Comparison of ENCODE assay signal across 9 mouse cellular contexts in the genomic region with DNA sequence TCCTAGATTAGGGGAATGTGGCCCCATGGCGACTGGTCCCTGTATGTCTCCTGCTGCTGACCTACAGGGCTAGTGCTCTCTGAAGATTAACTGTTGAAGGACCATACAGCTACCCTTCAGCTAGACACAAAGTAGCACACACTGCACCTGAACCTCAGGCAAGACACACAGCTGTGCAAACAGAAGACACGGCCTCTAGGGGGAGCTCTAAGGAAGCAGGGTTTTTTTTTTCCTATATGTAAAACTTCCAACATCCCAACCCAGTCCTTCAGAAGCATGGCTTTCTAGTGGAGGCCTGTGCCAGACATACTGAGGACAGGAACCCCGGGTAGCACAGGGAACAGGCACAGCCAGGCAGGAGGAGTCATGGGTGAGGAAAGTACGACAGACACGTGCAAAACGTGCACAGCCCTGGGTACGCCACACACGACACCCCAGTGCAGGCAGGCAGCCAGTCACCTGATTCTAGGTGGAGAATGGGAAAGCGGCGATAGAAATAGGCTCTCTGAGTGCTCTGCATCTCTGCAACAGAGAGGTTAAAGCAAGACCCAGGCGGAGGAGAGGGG. TPM values are rescaled to one million over a fixed set of nuclear protein-coding genes. Genes with fewer than 3 reads are reported as not detected.
A peak's percentile ranks its signal among the peaks of the same experiment; 100 is the strongest.
DNase-seq lines count a peak whose midpoint lies in the region; ATAC-seq lines count a peak whose summit lies in the region.
"Had no signal": no experiment of that assay in that cellular context is flagged by ENCODE, and none has a peak within 500 bp of the region (broad histone marks: within the 10 kb centered on the region; RNA-seq: fewer than 3 reads in every experiment).

No protein-coding gene starts in this region.

- 87% methylated on average over 11 of the region's 11 CpGs for WGBS in midbrain, embryonic 14.5 days
- 84% methylated on average over 11 of the region's 11 CpGs for WGBS in midbrain, embryonic 13.5 days
- 85% methylated on average over 11 of the region's 11 CpGs for WGBS in neural tube, embryonic 15.5 days

- no peak overlapping the region for H3K27ac ChIP-seq in midbrain, embryonic 14.5 days (replicated peaks; ENCODE audit: low read depth, low read length)
- no peak overlapping the region for H3K27ac ChIP-seq in midbrain, embryonic 13.5 days
- no peak overlapping the region for H3K27ac ChIP-seq in neural tube, embryonic 15.5 days (replicated peaks)
- H3K27ac ChIP-seq: limb, embryonic 15.5 days had no signal

- DNase-seq in midbrain, embryonic 14.5 days, result peak; percentile 24
- DNase-seq in WW6 (ENCODE audit: low read depth, low spot score), result peak; percentile 18
- peak; percentile 68 for DNase-seq in kidney, postnatal 10 days
- peak; percentile 57 for DNase-seq in thymus, postnatal 0 days (ENCODE audit: low spot score)
- no peak for DNase-seq in ovary, postnatal 36 days (ENCODE audit: low spot score)

- H3K27me3 ChIP-seq in midbrain, embryonic 14.5 days (ENCODE audit: control insufficient read depth, insufficient read depth, low read length), result no peaks in the 10 kb centered on the region
- H3K27me3 ChIP-seq in midbrain, embryonic 13.5 days, result no peaks in the 10 kb centered on the region
- no peaks in the 10 kb centered on the region for H3K27me3 ChIP-seq in neural tube, embryonic 15.5 days (replicated peaks)
- H3K27me3 ChIP-seq: limb, embryonic 15.5 days had no signal

- no peak overlapping the region for H3K9ac ChIP-seq in midbrain, embryonic 14.5 days (replicated peaks; ENCODE audit: low read length)
- H3K9ac ChIP-seq in midbrain, embryonic 13.5 days (replicated peaks), result no peak overlapping the region
- no peak overlapping the region for H3K9ac ChIP-seq in neural tube, embryonic 15.5 days (replicated peaks)
- H3K9ac ChIP-seq: limb, embryonic 15.5 days had no signal

- peaks cover 73% of the 10 kb centered on the region for H3K36me3 ChIP-seq in midbrain, embryonic 14.5 days (ENCODE audit: control insufficient read depth, insufficient read depth, low read length)
- peaks cover 98% of the 10 kb centered on the region for H3K36me3 ChIP-seq in midbrain, embryonic 13.5 days
- H3K36me3 ChIP-seq in neural tube, embryonic 15.5 days, result peaks cover 89% of the 10 kb centered on the region

- no peaks in the 10 kb centered on the region for H3K9me3 ChIP-seq in midbrain, embryonic 14.5 days (ENCODE audit: control insufficient read depth, low read length)
- H3K9me3 ChIP-seq in midbrain, embryonic 13.5 days, result no peaks in the 10 kb centered on the region
- H3K9me3 ChIP-seq in neural tube, embryonic 15.5 days (replicated peaks), result no peaks in the 10 kb centered on the region
- H3K9me3 ChIP-seq: limb, embryonic 15.5 days had no signal

- no peak overlapping the region for H3K4me2 ChIP-seq in midbrain, embryonic 14.5 days (ENCODE audit: low read length)
- no peak overlapping the region for H3K4me2 ChIP-seq in midbrain, embryonic 13.5 days (replicated peaks)
- H3K4me2 ChIP-seq in neural tube, embryonic 15.5 days, result no peak overlapping the region
- H3K4me2 ChIP-seq: limb, embryonic 15.5 days had no signal

- ATAC-seq in midbrain, embryonic 14.5 days (ENCODE audit: low FRiP score, low TSS enrichment), result no peak
- ATAC-seq in midbrain, embryonic 13.5 days, result no peak
- no peak for ATAC-seq in neural tube, embryonic 15.5 days (ENCODE audit: low FRiP score)

- no peaks in the 10 kb centered on the region for H3K4me1 ChIP-seq in midbrain, embryonic 14.5 days (ENCODE audit: control insufficient read depth, insufficient read depth, low read length)
- no peaks in the 10 kb centered on the region for H3K4me1 ChIP-seq in midbrain, embryonic 13.5 days (replicated peaks)
- no peaks in the 10 kb centered on the region for H3K4me1 ChIP-seq in neural tube, embryonic 15.5 days

- no peak overlapping the region for H3K4me3 ChIP-seq in midbrain, embryonic 14.5 days (replicated peaks; ENCODE audit: low read depth, low read length)
- H3K4me3 ChIP-seq in midbrain, embryonic 13.5 days (replicated peaks), result no peak overlapping the region
- H3K4me3 ChIP-seq in neural tube, embryonic 15.5 days (replicated peaks), result no peak overlapping the region
- H3K4me3 ChIP-seq: erythroblast, embryonic 14.5 days; limb, embryonic 15.5 days had no signal

RNA-seq across cellular contexts. Expression of gene Apol8, which starts 25.7 kb away (rescaled TPM):
- polyA plus RNA-seq in midbrain, embryonic 14.5 days (2014; fragmentation: Nextera tagmentation; extraction: Ambion mirVana), result 0.11 TPM in 2 replicates
- polyA plus RNA-seq in midbrain, embryonic 13.5 days (2015; fragmentation: Nextera tagmentation; extraction: Ambion mirVana), result 0.23 TPM in 1 of 2 replicates, not detected in the other
- 0.06 TPM in 1 of 2 replicates, not detected in the other for polyA plus RNA-seq in thymus, postnatal 0 days (2015; fragmentation: Nextera tagmentation; extraction: Ambion mirVana)
- 0.19 and 0.49 TPM in 2 replicates for polyA plus RNA-seq in neural tube, embryonic 15.5 days (2015; fragmentation: Nextera tagmentation; extraction: Ambion mirVana)

RNA-seq across cellular contexts. Expression of gene Apol9b, which starts 53.7 kb away (rescaled TPM):
- not detected in 2 replicates for polyA plus RNA-seq in midbrain, embryonic 14.5 days (2014; fragmentation: Nextera tagmentation; extraction: Ambion mirVana)
- not detected in 2 replicates for polyA plus RNA-seq in midbrain, embryonic 13.5 days (2015; fragmentation: Nextera tagmentation; extraction: Ambion mirVana)
- polyA plus RNA-seq in thymus, postnatal 0 days (2015; fragmentation: Nextera tagmentation; extraction: Ambion mirVana), result 1.6 and 2.3 TPM in 2 replicates
- polyA plus RNA-seq in neural tube, embryonic 15.5 days (2015; fragmentation: Nextera tagmentation; extraction: Ambion mirVana), result 0.17 TPM in 1 of 2 replicates, not detected in the other
- polyA plus RNA-seq: erythroblast, embryonic 14.5 days had no signal

RNA-seq across cellular contexts. Expression of gene Myh9, which starts 59.4 kb away (rescaled TPM):
- 7.3 and 14.8 TPM in 2 replicates for polyA plus RNA-seq in midbrain, embryonic 14.5 days (2014; fragmentation: Nextera tagmentation; extraction: Ambion mirVana)
- polyA plus RNA-seq in midbrain, embryonic 13.5 days (2015; fragmentation: Nextera tagmentation; extraction: Ambion mirVana), result 11.8 and 14.1 TPM in 2 replicates
- 62.3 and 71.0 TPM in 2 replicates for polyA plus RNA-seq in thymus, postnatal 0 days (2015; fragmentation: Nextera tagmentation; extraction: Ambion mirVana)
- 9.6 and 17.7 TPM in 2 replicates for polyA plus RNA-seq in neural tube, embryonic 15.5 days (2015; fragmentation: Nextera tagmentation; extraction: Ambion mirVana)
